Mouse (Mus musculus) lung, embryonic 16.5 days (tissue): ENCODE measurements at regions not wholly inside any gene's neighbourhood (a gene's known extent, or its start where the extent isn't known, plus 50 kb on each side); places are given as distances from the start of the nearest gene placed in this dataset.
A peak's percentile ranks its signal among the peaks of the same experiment; 100 is the strongest.

Experiments
- ATAC-seq: fragments of 200-750 bp; cut with Nextera tagmentation; 2 replicates; pipeline ENCODE4 v1.8.0; 2017; ENCODE audit warnings: low read depth, mild to moderate bottlenecking, moderate library complexity
- H3K27ac ChIP-seq: fragments of 300-500 bp; sonication (generic); 2 replicates; pipeline ENCODE4 v1.5.1; 2014; ENCODE audit warnings: mild to moderate bottlenecking, control low read depth, low read length
- H3K27me3 ChIP-seq: fragments of 300-500 bp; sonication (generic); 2 replicates; pipeline ENCODE4 v1.6.1; 2014; ENCODE audit warnings: low read depth, low read length, mixed read lengths; ENCODE audit not compliant: control insufficient read depth, insufficient read depth
- H3K36me3 ChIP-seq: fragments of 300-500 bp; sonication (generic); 2 replicates; pipeline ENCODE4 v1.6.1; 2014; ENCODE audit warnings: low read length; ENCODE audit not compliant: control insufficient read depth, insufficient read depth
- H3K4me1 ChIP-seq: fragments of 300-500 bp; sonication (generic); replicated peaks from 2 replicates; pipeline ENCODE4 v1.6.1; 2014; ENCODE audit warnings: low read length, mixed read lengths; ENCODE audit not compliant: control insufficient read depth, insufficient read depth
- H3K4me2 ChIP-seq: fragments of 300-500 bp; sonication (generic); 2 replicates; pipeline ENCODE4 v1.6.1; 2014; ENCODE audit warnings: low read depth, low read length, control low read depth
- H3K4me3 ChIP-seq: fragments of 300-500 bp; sonication (generic); 2 replicates; pipeline ENCODE4 v1.5.1; 2014; ENCODE audit warnings: mild to moderate bottlenecking, low read length, control low read depth
- H3K9ac ChIP-seq: fragments of 300-500 bp; sonication (generic); 2 replicates; pipeline ENCODE4 v1.6.1; 2014; ENCODE audit warnings: low read length, control low read depth
- H3K9me3 ChIP-seq: fragments of 300-500 bp; sonication (generic); 2 replicates; pipeline ENCODE4 v1.6.1; 2016; ENCODE audit warnings: low read length; ENCODE audit not compliant: control insufficient read depth
- WGBS: fragments of 180-500 bp; shearing (Covaris S2); extraction: QIAGEN DNeasy Blood & Tissue Kit; methylation state at CpG from one replicate; pipeline ENCODE4 v1.1.7; 2014; 5-methylcytosine and 5-hydroxymethylcytosine counted together

DNA sequence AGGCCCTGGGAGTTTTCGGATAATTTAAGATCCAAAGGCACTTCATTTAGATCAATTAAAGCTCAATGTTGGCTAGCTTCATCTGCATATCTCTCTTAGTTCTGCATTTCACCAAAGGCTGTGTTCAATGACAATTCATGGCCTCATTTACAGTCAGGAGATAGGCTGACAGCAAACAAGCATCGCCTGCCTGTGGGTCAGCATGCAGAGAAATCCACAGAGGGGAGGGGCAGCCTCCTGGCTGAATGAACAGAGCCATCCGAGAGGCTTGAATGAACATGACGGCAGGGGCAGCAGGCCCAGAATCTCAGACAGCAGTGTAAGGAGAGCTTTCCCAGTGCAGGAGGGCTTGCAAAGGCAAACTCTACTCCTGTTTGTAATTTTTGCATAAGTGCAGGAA, 74.1 kb upstream of the Prkg2 start:
- Histone ChIP-seq H3K36me3 (no peaks in the 10 kb centered on the region), H3K27me3 (no peaks in the 10 kb centered on the region), H3K4me3 (no peak overlapping the region), H3K4me2 (no peak overlapping the region), H3K27ac (peak overlapping the region; percentile 40), H3K4me1 (no peaks in the 10 kb centered on the region), H3K9me3 (no peaks in the 10 kb centered on the region), H3K9ac (no peak overlapping the region)
- WGBS, result 46% methylated on average over 4 of the region's 4 CpGs
- 0 out of 2 replicates have a peak, but pooled peaks have one; percentile 31 for ATAC-seq

DNA sequence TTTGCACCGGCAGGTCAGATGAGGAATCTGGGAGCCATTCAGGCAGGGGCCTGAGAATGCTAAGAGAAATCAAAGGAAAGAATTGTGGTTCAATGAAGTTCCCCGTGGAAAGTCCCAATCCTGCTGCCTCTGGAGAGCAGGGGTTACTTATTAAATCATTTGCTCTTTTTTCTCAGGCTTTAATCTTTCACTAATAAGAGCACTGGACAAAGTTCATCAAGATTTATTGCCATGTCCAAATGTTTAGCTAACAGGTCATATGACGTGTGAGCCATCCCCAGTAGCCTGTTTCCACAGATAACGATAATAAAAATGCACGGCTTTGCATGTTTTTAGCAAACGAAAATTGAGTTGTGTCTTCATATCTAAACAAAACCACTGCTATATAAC, 62.6 kb upstream of the Prkg2 start:
- no peak overlapping the region for H3K4me3 ChIP-seq
- no peaks in the 10 kb centered on the region for H3K36me3 ChIP-seq
- H3K4me2 ChIP-seq, result no peak overlapping the region
- H3K27me3 ChIP-seq, result no peaks in the 10 kb centered on the region
- no peak overlapping the region for H3K27ac ChIP-seq
- H3K9ac ChIP-seq, result no peak overlapping the region
- H3K4me1 ChIP-seq, result no peaks in the 10 kb centered on the region
- 57% methylated on average over 6 of the region's 6 CpGs for WGBS
- ATAC-seq, result no peak
- no peaks in the 10 kb centered on the region for H3K9me3 ChIP-seq

DNA sequence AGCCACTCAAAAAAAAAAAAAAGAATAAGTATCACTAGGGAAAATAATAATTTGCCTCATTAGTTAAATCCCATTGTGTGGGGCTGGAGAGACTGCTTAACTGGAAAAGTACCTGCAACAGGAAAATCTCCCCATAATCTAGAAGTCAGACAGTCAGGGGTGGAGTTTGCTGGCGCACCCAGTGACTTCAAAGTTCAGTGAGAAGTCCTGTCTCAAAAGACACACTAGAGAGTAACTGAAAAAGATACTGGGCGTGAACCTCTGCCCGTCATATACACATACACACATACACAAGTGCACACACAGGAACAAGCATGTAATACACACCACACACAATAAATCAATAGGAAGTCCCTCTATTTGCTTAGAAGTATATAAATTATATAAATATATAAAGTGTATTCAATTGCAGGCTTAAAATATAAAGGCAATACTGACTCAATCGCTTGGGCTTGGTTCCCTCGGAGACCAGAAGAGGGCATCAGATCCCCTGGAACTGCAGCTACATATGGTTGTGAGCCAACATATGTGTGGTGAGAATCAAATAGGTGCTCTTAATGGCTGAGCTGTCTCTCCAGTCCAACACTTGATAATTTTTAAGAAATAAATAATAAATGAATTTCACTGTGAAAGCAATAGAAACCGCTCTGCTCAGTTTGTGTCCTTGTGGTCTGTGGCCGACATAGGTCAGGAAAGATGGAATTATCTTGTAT, 62.0 kb upstream of the Prkg2 start:
- Histone ChIP-seq H3K27me3 (no peaks in the 10 kb centered on the region), H3K9ac (no peak overlapping the region), H3K36me3 (no peaks in the 10 kb centered on the region), H3K4me2 (no peak overlapping the region), H3K27ac (no peak overlapping the region), H3K4me3 (no peak overlapping the region), H3K4me1 (no peaks in the 10 kb centered on the region), H3K9me3 (no peaks in the 10 kb centered on the region)
- 89% methylated on average over 7 of the region's 7 CpGs for WGBS
- ATAC-seq, result no peak
